Mouse (Mus musculus) testis, postnatal 10 days (tissue): ENCODE results near the gene Hnrnpm.

Source experiments
- DNase-seq: peaks from one replicate; pipeline ENCODE4 v3.0.0; 2021; ENCODE audit warnings: low spot score

The Hnrnpm gene

GRCm38 (mm10) chr17:33686760-33687159 is at the start of gene Hnrnpm:
TSS of gene Hnrnpm (minus strand) at chr17:33686860.
- DNase-seq, result no peak

DNA sequence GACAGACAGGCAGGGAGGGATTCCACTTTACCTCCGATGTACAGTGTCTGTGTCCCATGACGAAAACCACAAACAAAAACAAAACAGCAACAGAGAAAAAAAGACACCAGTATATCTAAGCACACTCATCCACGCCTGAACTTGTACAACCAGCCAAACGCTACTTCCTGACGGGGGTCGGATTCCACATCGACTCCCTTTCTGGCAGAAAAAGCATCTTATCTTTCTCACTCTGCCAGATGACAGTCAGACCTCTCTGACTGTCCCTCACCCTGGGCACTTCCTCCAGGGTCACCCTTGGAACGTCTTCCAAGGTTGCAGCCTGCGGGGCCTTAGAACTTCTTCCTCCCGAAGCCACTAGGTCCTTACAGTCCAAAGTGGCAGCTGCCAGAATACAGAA is 46.9 kb upstream of the Hnrnpm start:
- DNase-seq, result peak; percentile 32

GRCm38 (mm10) chr17:33732556-33733083 is 46.0 kb upstream of the Hnrnpm start:
- peak; percentile 52 for DNase-seq

GRCm38 (mm10) chr17:33729215-33729614 is 42.6 kb upstream of the Hnrnpm start:
- DNase-seq, result peak; percentile 29

DNA sequence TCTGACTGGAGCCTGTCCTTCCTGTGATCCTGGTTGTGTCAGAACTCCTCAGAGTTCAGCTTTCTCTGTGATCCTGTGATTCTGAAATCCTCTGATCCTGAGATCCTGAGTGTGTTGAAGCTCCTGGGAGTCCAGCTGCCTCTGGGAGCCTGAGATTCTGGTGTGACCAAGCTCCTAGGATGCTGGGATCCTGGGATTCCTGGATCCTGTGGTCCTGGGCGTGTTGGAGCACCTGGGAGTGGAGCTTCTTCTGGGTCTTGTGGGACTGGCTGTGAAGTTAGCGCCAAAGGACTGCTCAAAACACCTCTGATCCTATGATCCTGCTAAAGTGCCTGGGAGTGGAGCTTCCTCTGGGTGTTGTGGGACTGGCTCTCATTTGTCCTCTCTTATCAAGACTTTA is 41.7 kb upstream of the Hnrnpm start:
- DNase-seq, result peak; percentile 25

- no peak for DNase-seq
Observed at GRCm38 (mm10) chr17:33719736-33720378, 33.2 kb upstream of the Hnrnpm start.

DNA sequence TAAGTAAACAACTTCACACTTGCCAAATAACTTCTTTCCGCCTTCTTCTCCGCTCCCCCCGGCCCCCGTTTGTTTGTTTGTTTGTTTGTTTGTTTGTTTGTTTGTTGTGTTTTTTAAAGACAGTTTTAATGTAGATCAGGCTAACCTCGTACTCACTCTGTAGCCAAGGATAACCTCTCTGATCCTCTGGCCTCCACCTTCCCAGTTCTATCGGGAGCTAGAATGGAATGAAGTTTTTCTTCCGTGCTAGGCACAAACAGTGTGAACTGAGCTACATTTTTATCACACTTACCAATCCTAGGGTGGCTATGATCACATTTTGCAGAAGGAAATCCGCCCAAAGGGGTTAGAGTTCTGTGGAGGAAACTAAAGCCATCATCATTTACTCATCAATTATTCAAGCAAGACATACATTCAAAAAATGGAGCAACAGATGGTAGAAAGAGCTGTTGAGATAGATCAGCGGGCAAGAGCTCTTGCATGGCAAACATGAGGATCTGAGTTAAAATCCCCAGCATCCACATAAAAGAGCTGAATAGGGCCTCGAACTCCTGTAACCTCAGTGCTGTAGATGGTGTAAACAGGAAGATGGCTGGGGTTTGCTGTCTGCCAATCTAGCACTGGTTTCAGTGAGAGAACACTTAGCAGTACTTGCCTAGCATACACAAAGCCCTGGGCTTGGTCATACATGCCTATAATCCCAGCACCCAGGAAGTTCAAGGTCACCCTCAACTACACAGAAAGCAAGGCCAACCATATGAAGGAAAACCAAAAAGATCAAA is 32.5 kb upstream of the Hnrnpm start:
- peak; percentile 34 for DNase-seq

- peak; percentile 99 for DNase-seq
Observed at GRCm38 (mm10) chr17:33718384-33718881, 31.8 kb upstream of the Hnrnpm start, which contains the start of gene March2. TSS of gene March2 (minus strand) at chr17:33718670.

DNA sequence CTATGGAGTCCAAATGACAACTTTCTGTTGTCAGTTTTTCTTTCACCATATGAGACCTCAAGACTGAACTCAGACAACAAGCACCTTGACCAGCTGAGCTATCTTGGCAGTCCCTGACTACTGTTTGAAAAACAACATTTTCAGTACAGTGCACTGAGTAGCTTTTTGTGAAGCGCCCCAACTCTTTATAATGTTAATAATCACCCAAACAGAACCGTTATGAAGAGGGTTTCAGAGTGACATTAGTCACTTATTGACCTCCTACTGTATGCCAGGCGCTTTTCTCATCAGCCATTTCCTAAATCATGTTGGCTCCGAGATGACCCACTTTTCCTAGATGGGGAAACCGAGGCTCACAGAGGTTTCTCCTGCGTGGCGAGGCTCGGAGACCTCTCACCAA is 31.3 kb upstream of the Hnrnpm start:
- DNase-seq, result no peak

- peak; percentile 23 for DNase-seq
Observed at GRCm38 (mm10) chr17:33717246-33717645, 30.6 kb upstream of the Hnrnpm start.

DNA sequence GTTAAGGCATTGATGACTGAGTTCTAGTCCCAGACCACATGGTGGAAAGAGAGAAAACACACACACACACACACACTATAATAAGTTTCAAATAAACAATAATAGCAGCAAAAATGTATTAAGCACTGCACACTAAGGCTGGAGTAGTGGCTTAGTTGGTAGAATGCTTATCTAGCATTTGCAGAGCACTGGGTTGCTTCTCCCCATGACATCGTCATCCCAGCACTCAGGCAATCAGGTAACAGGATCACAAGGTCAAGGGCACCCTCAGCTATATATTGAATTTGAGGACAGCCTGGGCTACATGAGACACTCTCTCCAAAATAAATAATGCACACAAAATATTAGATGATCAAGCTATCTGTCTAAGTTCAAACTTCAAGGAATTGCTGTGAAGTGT is 28.1 kb upstream of the Hnrnpm start:
- DNase-seq, result no peak

GRCm38 (mm10) chr17:33713271-33713670 is 26.6 kb upstream of the Hnrnpm start:
- DNase-seq, result no peak

DNA sequence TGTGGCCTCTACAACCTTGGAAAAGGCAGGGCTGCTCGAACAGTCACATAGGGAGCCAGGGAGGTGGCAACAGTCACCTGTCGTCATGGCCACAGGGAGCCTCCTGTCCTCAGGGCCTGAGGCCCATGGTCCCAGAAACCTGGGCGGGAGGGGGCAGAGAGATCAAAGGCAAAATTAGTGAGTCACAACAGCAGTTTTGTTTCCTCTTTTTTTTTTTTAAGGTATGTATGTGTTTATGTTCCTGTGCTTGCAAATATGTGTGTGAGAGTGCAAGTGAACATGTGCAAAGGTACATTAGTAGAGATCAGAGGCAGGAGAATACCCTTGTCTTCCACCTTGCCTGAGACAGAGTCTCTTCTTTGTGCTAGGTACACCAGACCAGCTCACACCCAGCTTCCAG is 23.2 kb upstream of the Hnrnpm start:
- no peak for DNase-seq

- DNase-seq, result no peak
Observed at GRCm38 (mm10) chr17:33703091-33703490, 16.4 kb upstream of the Hnrnpm start.

GRCm38 (mm10) chr17:33702178-33702577 is 15.5 kb upstream of the Hnrnpm start:
- no peak for DNase-seq

DNA sequence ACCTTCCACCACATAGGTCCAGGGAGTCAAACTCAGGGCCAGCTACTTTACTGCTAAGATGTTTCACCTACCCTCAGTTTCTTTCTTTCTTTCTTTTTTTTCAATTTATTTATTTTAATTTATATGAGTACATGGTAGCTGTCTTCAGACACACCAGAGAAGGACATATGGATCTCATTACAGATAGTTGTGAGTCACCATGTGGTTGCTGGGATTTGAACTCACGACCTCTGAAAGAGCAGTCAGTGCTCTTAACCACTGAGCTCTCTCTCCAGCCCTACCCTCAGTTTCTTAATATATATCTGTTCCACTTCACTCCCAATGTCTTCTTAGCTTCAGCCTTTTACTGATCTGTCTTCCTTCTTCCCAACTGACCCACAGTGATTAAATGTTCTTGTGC is 8.8 kb upstream of the Hnrnpm start:
- DNase-seq, result no peak

- peak; percentile 100 for DNase-seq
Observed at GRCm38 (mm10) chr17:33685249-33685653, 1.4 kb downstream of the Hnrnpm start.

GRCm38 (mm10) chr17:33684671-33685231 is 1.9 kb downstream of the Hnrnpm start:
- DNase-seq, result peak; percentile 79

GRCm38 (mm10) chr17:33681767-33682166 is 4.9 kb downstream of the Hnrnpm start:
- DNase-seq, result no peak

DNA sequence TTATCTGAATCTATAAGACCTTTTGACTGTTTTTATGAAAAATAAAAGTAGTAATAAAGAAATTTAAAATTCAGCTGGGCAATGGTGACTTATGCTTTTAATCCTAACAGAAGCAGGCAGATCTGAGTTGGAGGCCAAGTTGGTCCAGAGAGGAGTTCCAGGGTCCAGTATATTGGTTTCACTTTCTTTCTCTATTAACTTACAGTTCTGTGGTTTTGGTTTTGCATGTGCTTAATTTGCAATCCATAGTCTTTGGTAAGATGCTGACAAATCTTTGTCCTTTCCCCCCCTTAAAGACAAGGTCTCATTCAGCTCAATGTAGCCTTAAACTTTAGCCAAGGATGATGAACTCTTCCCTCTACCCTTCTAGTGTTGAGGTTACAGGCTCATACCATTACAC is 7.9 kb downstream of the Hnrnpm start:
- no peak for DNase-seq

GRCm38 (mm10) chr17:33676086-33676485 is 10.6 kb downstream of the Hnrnpm start:
- no peak for DNase-seq

GRCm38 (mm10) chr17:33675452-33675851 is 11.2 kb downstream of the Hnrnpm start:
- DNase-seq, result no peak

DNA sequence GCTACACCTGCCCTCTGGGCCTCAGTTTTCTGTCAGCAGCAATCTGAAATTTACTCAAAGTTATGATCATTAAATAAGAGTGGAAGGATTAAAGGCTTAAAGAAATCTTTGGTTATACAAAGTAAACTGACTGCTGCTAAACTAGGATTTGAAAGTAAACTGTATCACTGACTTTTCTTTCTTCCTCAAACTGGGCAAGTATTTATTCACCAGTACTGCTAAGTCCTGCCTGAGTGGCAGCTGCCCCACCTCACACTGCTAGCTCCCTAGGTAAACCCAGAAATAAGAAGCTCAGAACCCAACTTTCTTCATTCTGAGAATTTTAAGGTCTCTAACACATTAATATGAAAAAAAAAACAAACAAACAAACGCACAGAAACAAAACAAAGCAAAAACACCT is 12.8 kb downstream of the Hnrnpm start:
- DNase-seq, result no peak
